ENCODE assay signal across 19 mouse cellular contexts in genomic region chr6:120909501-120909900, GRCm38 (mm10). TPM values are rescaled to one million over a fixed set of nuclear protein-coding genes. Genes with fewer than 3 reads are reported as not detected.
A peak's percentile ranks its signal among the peaks of the same experiment; 100 is the strongest.
DNase-seq lines count a peak whose midpoint lies in the region; ATAC-seq and TF ChIP-seq lines count a peak whose summit lies in the region.
"Had no signal": no experiment of that assay in that cellular context is flagged by ENCODE, and none has a peak within 500 bp of the region (broad histone marks: within the 10 kb centered on the region; RNA-seq: fewer than 3 reads in every experiment).

No protein-coding gene starts in this region.

- peak; percentile 63 for TF ChIP-seq RAD21 in MEL (IDR thresholded peaks at IDR 0.05; ENCODE audit: low read depth, low read length)

- 81% methylated on average over 3 of the region's 3 CpGs for WGBS in intestine, postnatal 0 days
- WGBS in intestine, embryonic 15.5 days: 84% methylated on average over 3 of the region's 3 CpGs
- WGBS in liver, postnatal 0 days (ENCODE audit: insufficient replicate concordance): 82% methylated on average over 3 of the region's 3 CpGs
- 87% methylated on average over 3 of the region's 3 CpGs for WGBS in forebrain, embryonic 11.5 days

- no peaks in the 10 kb centered on the region for H3K36me3 ChIP-seq in intestine, postnatal 0 days (ENCODE audit: control insufficient read depth, insufficient read depth)
- no peaks in the 10 kb centered on the region for H3K36me3 ChIP-seq in intestine, embryonic 15.5 days
- H3K36me3 ChIP-seq in liver, postnatal 0 days (replicated peaks; ENCODE audit: insufficient read depth, low read length): peaks cover 6% of the 10 kb centered on the region
- peaks cover 2 to 53% of the 10 kb centered on the region in 2 experiments for H3K36me3 ChIP-seq in MEL (ENCODE audit: control insufficient read depth in 1 of 2, insufficient read depth in 2 of 2, low read length in 2 of 2)
- H3K36me3 ChIP-seq in forebrain, embryonic 11.5 days (ENCODE audit: control insufficient read depth, insufficient read depth, low read length): no peaks in the 10 kb centered on the region
- H3K36me3 ChIP-seq: embryonic facial prominence, embryonic 10.5 days; heart, embryonic 12.5 days; hindbrain, embryonic 10.5 days had no signal

- no peak overlapping the region for H3K27ac ChIP-seq in intestine, postnatal 0 days (ENCODE audit: low read depth, low read length)
- H3K27ac ChIP-seq in intestine, embryonic 15.5 days: no peak overlapping the region
- H3K27ac ChIP-seq in liver, postnatal 0 days (ENCODE audit: low read depth): no peak overlapping the region
- peak overlapping the region; percentile 50 for H3K27ac ChIP-seq in MEL (ENCODE audit: control insufficient read depth, low read depth, low read length)
- no peak overlapping the region for H3K27ac ChIP-seq in forebrain, embryonic 11.5 days (ENCODE audit: low read depth, low read length)
- H3K27ac ChIP-seq: embryonic facial prominence, embryonic 10.5 days; gastrocnemius, adult 2 months; hindbrain, embryonic 10.5 days; hindbrain, embryonic 14.5 days had no signal

- H3K4me2 ChIP-seq in intestine, postnatal 0 days (replicated peaks; ENCODE audit: low read depth): no peak overlapping the region
- no peak overlapping the region for H3K4me2 ChIP-seq in intestine, embryonic 15.5 days (replicated peaks)
- H3K4me2 ChIP-seq in liver, postnatal 0 days (ENCODE audit: low read depth, low read length): no peak overlapping the region
- H3K4me2 ChIP-seq in forebrain, embryonic 11.5 days (ENCODE audit: low read depth, low read length, severe bottlenecking): no peak overlapping the region
- H3K4me2 ChIP-seq: heart, embryonic 12.5 days; hindbrain, embryonic 14.5 days had no signal

- no peak overlapping the region for H3K9ac ChIP-seq in intestine, postnatal 0 days (ENCODE audit: low read depth, low read length)
- no peak overlapping the region for H3K9ac ChIP-seq in intestine, embryonic 15.5 days
- no peak overlapping the region for H3K9ac ChIP-seq in liver, postnatal 0 days (replicated peaks)
- H3K9ac ChIP-seq in MEL (ENCODE audit: control insufficient read depth, low read depth, low read length, poor library complexity, severe bottlenecking): no peak overlapping the region
- no peak overlapping the region for H3K9ac ChIP-seq in forebrain, embryonic 11.5 days (ENCODE audit: low read length)
- H3K9ac ChIP-seq: heart, embryonic 12.5 days; hindbrain, embryonic 14.5 days had no signal

- no peak for TF ChIP-seq POLR2A in MEL (IDR thresholded peaks at IDR 0.05; ENCODE audit: control insufficient read depth in 1 of 2, insufficient read depth in 1 of 2, low read depth in 1 of 2, low read length in 2 of 2, poor library complexity in 1 of 2)

- peak; percentile 17; the same call in 1 of the 2 replicates for TF ChIP-seq CTCF in intestine, postnatal 0 days (IDR thresholded peaks at IDR 0.05; ENCODE audit: low read depth)
- peak; percentile 15; the same call in 1 of the 2 replicates for TF ChIP-seq CTCF in liver, postnatal 0 days (IDR thresholded peaks at IDR 0.05; ENCODE audit: low read depth)
- TF ChIP-seq CTCF in MEL (IDR thresholded peaks at IDR 0.05 in 2 of 3, conservative IDR thresholded peaks at IDR 0.05 in 1 of 3; ENCODE audit: control insufficient read depth in 1 of 3, insufficient read depth in 1 of 3, low read depth in 2 of 3, low read length in 3 of 3, poor library complexity in 1 of 3, severe bottlenecking in 1 of 3): peak; percentile 11 to 62 (median 57); a peak in 4 of 6 replicates

- ATAC-seq in intestine, postnatal 0 days: no peak
- no peak for ATAC-seq in intestine, embryonic 15.5 days
- ATAC-seq in liver, postnatal 0 days: no peak
- no peak for ATAC-seq in forebrain, embryonic 11.5 days (replicated peaks; ENCODE audit: low FRiP score)
- ATAC-seq: activated CD4-positive, CD25-positive, alpha-beta regulatory T cell, adult 4 months; forebrain, embryonic 14.5 days had no signal

- H3K79me2 ChIP-seq in MEL (ENCODE audit: control insufficient read depth, insufficient read depth, low read length, poor library complexity): peaks cover 9% of the 10 kb centered on the region

- H3K4me1 ChIP-seq in intestine, postnatal 0 days (replicated peaks; ENCODE audit: control insufficient read depth, insufficient read depth, low read length): 0 out of 2 replicates have a peak, but pooled peaks cover 3% of the 10 kb centered on the region
- H3K4me1 ChIP-seq in intestine, embryonic 15.5 days (replicated peaks): peaks cover 10% of the 10 kb centered on the region
- H3K4me1 ChIP-seq in liver, postnatal 0 days (ENCODE audit: insufficient read depth): peaks cover 40% of the 10 kb centered on the region
- H3K4me1 ChIP-seq in MEL (ENCODE audit: control insufficient read depth in 1 of 2, insufficient read depth in 2 of 2, low read length in 2 of 2): peaks cover 29 to 63% of the 10 kb centered on the region in 2 experiments
- H3K4me1 ChIP-seq in forebrain, embryonic 11.5 days (replicated peaks; ENCODE audit: control insufficient read depth, insufficient read depth, low read length): no peaks in the 10 kb centered on the region

- no peak for DNase-seq in liver, postnatal 0 days
- no peak for DNase-seq in liver
- DNase-seq in MEL (ENCODE audit: low read depth, low spot score): peak; percentile 57
- DNase-seq in right cerebral cortex, postnatal 36 days (ENCODE audit: low spot score in 2 of 2): no peak
- no peak for DNase-seq in forebrain, embryonic 11.5 days (ENCODE audit: low spot score)
- DNase-seq: adrenal gland, postnatal 25 days; cerebellum, adult 2 months; cerebellum, postnatal 10 days; gastrocnemius, adult 2 months; gastrocnemius, postnatal 25 days had no signal

- no peak overlapping the region for H3K4me3 ChIP-seq in intestine, postnatal 0 days (ENCODE audit: low read depth, low read length)
- H3K4me3 ChIP-seq in intestine, embryonic 15.5 days (replicated peaks): no peak overlapping the region
- no peak overlapping the region for H3K4me3 ChIP-seq in liver, postnatal 0 days (ENCODE audit: low read depth, low read length)
- no peak overlapping the region for H3K4me3 ChIP-seq in MEL (ENCODE audit: control insufficient read depth in 1 of 2, insufficient read depth in 1 of 2, low read depth in 2 of 2, low read length in 2 of 2)
- H3K4me3 ChIP-seq in forebrain, embryonic 11.5 days (ENCODE audit: low read depth, low read length): no peak overlapping the region
- H3K4me3 ChIP-seq: embryonic facial prominence, embryonic 10.5 days; gastrocnemius, adult 2 months; heart, embryonic 12.5 days; hindbrain, embryonic 10.5 days had no signal

- no peak for TF ChIP-seq EP300 in liver, postnatal 0 days (IDR thresholded peaks at IDR 0.05; ENCODE audit: low read depth)
- TF ChIP-seq EP300 in MEL (IDR thresholded peaks at IDR 0.05; ENCODE audit: low read depth in 1 of 2, low read length in 2 of 2): no peak

- no peaks in the 10 kb centered on the region for H3K27me3 ChIP-seq in intestine, postnatal 0 days (replicated peaks; ENCODE audit: control insufficient read depth, insufficient read depth, low read length)
- no peaks in the 10 kb centered on the region for H3K27me3 ChIP-seq in intestine, embryonic 15.5 days (replicated peaks)
- H3K27me3 ChIP-seq in liver, postnatal 0 days (ENCODE audit: insufficient read depth, low read length): no peaks in the 10 kb centered on the region
- H3K27me3 ChIP-seq in MEL (ENCODE audit: control insufficient read depth in 1 of 2, insufficient read depth in 2 of 2, low read length in 2 of 2): no peaks in the 10 kb centered on the region
- H3K27me3 ChIP-seq in forebrain, embryonic 11.5 days (ENCODE audit: control insufficient read depth, insufficient read depth, low read length): no peaks in the 10 kb centered on the region
- H3K27me3 ChIP-seq: heart, embryonic 12.5 days had no signal

- H3K9me3 ChIP-seq in intestine, postnatal 0 days (ENCODE audit: control insufficient read depth): no peaks in the 10 kb centered on the region
- H3K9me3 ChIP-seq in intestine, embryonic 15.5 days: no peaks in the 10 kb centered on the region
- H3K9me3 ChIP-seq in liver, postnatal 0 days (ENCODE audit: low read length): no peaks in the 10 kb centered on the region
- H3K9me3 ChIP-seq in MEL (replicated peaks; ENCODE audit: insufficient read depth, low read length): no peaks in the 10 kb centered on the region
- no peaks in the 10 kb centered on the region for H3K9me3 ChIP-seq in forebrain, embryonic 11.5 days (ENCODE audit: control insufficient read depth, low read length)
- H3K9me3 ChIP-seq: embryonic facial prominence, embryonic 10.5 days; G1E; heart, embryonic 12.5 days; hindbrain, embryonic 10.5 days had no signal

TF ChIP-seq in MEL, 35 proteins besides CTCF, POLR2A, EP300 and RAD21:
- TF ChIP-seq TCF12 (IDR thresholded peaks at IDR 0.05; ENCODE audit: low read depth, low read length): no peak
- TF ChIP-seq MAFK (IDR thresholded peaks at IDR 0.05; ENCODE audit: borderline replicate concordance, low read depth, low read length): no peak
- TF ChIP-seq SMC3 (IDR thresholded peaks at IDR 0.05; ENCODE audit: low read depth, low read length): peak; percentile 53
- peak; percentile 41 for TF ChIP-seq ZC3H11A (IDR thresholded peaks at IDR 0.05; ENCODE audit: low read depth, low read length)

RNA-seq across cellular contexts. Expression of gene Bid, which starts 7.2 kb away (rescaled TPM):
- polyA plus RNA-seq in intestine, postnatal 0 days (2015; fragmentation: Nextera tagmentation; extraction: Ambion mirVana): 24.8 and 28.6 TPM in 2 replicates
- 20.9 and 21.0 TPM in 2 replicates for polyA plus RNA-seq in intestine, embryonic 15.5 days (2015; fragmentation: Nextera tagmentation; extraction: Ambion mirVana)
- 24.6 and 24.7 TPM in 2 replicates for polyA plus RNA-seq in liver, postnatal 0 days (2015; fragmentation: Nextera tagmentation; extraction: Ambion mirVana)
- total RNA-seq in MEL (2012; rRNA removed): 27.5 and 28.2 TPM in 2 replicates
- 10 to 100 TPM in 1 of 2 experiments, not detected in 1; 50.2 TPM for polyA plus RNA-seq in MEL (2012; ENCODE audit: insufficient read depth in 1 of 2, insufficient read length in 2 of 2, low read depth in 1 of 2, low replicate concordance in 2 of 2, missing spikeins in 1 of 2)
- polyA plus RNA-seq in forebrain, embryonic 11.5 days (2014; fragmentation: Nextera tagmentation; extraction: Ambion mirVana): 15.0 and 16.0 TPM in 2 replicates
